Mouse (Mus musculus) kidney, adult 2 months (tissue): ENCODE results near the gene Tnip3. TPM values are rescaled to one million over a fixed set of nuclear protein-coding genes. Genes with fewer than 3 reads are reported as not detected.
A peak's percentile ranks its signal among the peaks of the same experiment; 100 is the strongest.

Experiments
- DNase-seq: peaks from one replicate; pipeline ENCODE4 v3.0.0; 2021
- H3K27ac ChIP-seq: fragments of 200-500 bp; 2 replicates; pipeline ENCODE4 v1.5.1; 2012; ENCODE audit warnings: low read depth, low read length, control low read depth, inconsistent platforms; ENCODE audit not compliant: insufficient read depth
- H3K27me3 ChIP-seq: fragments of 200-500 bp; replicated peaks from 2 replicates; pipeline ENCODE4 v1.6.1; 2012; ENCODE audit warnings: mild to moderate bottlenecking, moderate library complexity, low read length, inconsistent platforms; ENCODE audit not compliant: control insufficient read depth, insufficient read depth
- H3K36me3 ChIP-seq: fragments of 200-500 bp; 2 replicates; pipeline ENCODE4 v1.6.1; 2012; ENCODE audit warnings: mild to moderate bottlenecking, moderate library complexity, low read length, inconsistent platforms; ENCODE audit not compliant: control insufficient read depth, insufficient read depth
- H3K4me1 ChIP-seq: fragments of 200-500 bp; 2 replicates; pipeline ENCODE4 v1.6.1; 2011; ENCODE audit warnings: low read length; ENCODE audit not compliant: control insufficient read depth, insufficient read depth
- H3K4me3 ChIP-seq: fragments of 200-500 bp; 2 replicates; pipeline ENCODE4 v1.5.1; 2011; ENCODE audit warnings: mild to moderate bottlenecking, low read depth, low read length, control low read depth; ENCODE audit not compliant: insufficient read depth
- CTCF ChIP-seq: fragments of 200-500 bp; conservative IDR thresholded peaks from 2 replicates; pipeline ENCODE4 v1.5.1; 2011; ENCODE audit warnings: low read depth, mild to moderate bottlenecking, control low read depth, low read length, moderate library complexity, mixed read lengths; ENCODE audit not compliant: insufficient read depth, insufficient read length
- POLR2A ChIP-seq: fragments of 200-500 bp; IDR thresholded peaks from one replicate; pipeline ENCODE4 v1.6.1; 2011; ENCODE audit warnings: low read depth, low read length, control low read depth
- WGBS: fragments of 180-500 bp; shearing (Covaris S2); methylation state at CpG from one replicate; pipeline ENCODE4 v1.1.7; 2018; 5-methylcytosine and 5-hydroxymethylcytosine counted together
- polyA plus RNA-seq: library from polyadenylated mRNA; depleted of rRNA; stranded (reverse); fragments of >200 nt; gene quantifications from 2 replicates; pipeline ENCODE4 v1.2.3, GENCODE M21; 2012; rRNA removed

Gene Tnip3
- polyA plus RNA-seq = 0.06 and 0.45 TPM in 2 replicates

- Histone ChIP-seq H3K4me3 (no peak within 1 kb of the TSS), H3K27me3 (no peaks in the 10 kb centered on the region), H3K36me3 (no peaks in the 10 kb centered on the region), H3K4me1 (no peaks in the 10 kb centered on the region), H3K27ac (no peak within 1 kb of the TSS)
- TF ChIP-seq CTCF (no peak), POLR2A (no peak)
- WGBS = 47% methylated on average over 5 of the region's 5 CpGs
- DNase-seq = peak; percentile 6
Measured at GRCm38 (mm10) chr6:65525192-65525591, at the start of gene Tnip3. Gene Tnip3, plus strand, starts transcription at chr6:65525313.

GRCm38 (mm10) chr6:65498786-65499185 is 26.3 kb upstream of the Tnip3 start:
- no peaks in the 10 kb centered on the region for H3K27me3 ChIP-seq
- no peak overlapping the region for H3K27ac ChIP-seq
- H3K36me3 ChIP-seq = no peaks in the 10 kb centered on the region
- no peak overlapping the region for H3K4me3 ChIP-seq
- TF ChIP-seq POLR2A (no peak), CTCF (no peak)
- H3K4me1 ChIP-seq = no peaks in the 10 kb centered on the region
- no peak for DNase-seq

GRCm38 (mm10) chr6:65510051-65510669 is 15.0 kb upstream of the Tnip3 start:
- Histone ChIP-seq H3K27ac (no peak overlapping the region), H3K36me3 (no peaks in the 10 kb centered on the region), H3K4me1 (no peaks in the 10 kb centered on the region), H3K27me3 (no peaks in the 10 kb centered on the region), H3K4me3 (no peak overlapping the region)
- DNase-seq = peak; percentile 65
- WGBS = 35% methylated on average over 4 of the region's 4 CpGs
- TF ChIP-seq CTCF (peak; percentile 88), POLR2A (no peak)

- H3K4me1 ChIP-seq = no peaks in the 10 kb centered on the region
- TF ChIP-seq POLR2A = no peak
- TF ChIP-seq CTCF = no peak
- WGBS = 94% methylated on average over 3 of the region's 3 CpGs
- H3K36me3 ChIP-seq = no peaks in the 10 kb centered on the region
- DNase-seq = no peak
- H3K27me3 ChIP-seq = no peaks in the 10 kb centered on the region
- H3K4me3 ChIP-seq = no peak overlapping the region
- H3K27ac ChIP-seq = no peak overlapping the region
Measured at GRCm38 (mm10) chr6:65513813-65514212, 11.3 kb upstream of the Tnip3 start.

- 46% methylated on average over 8 of the region's 8 CpGs for WGBS
- no peak overlapping the region for H3K4me3 ChIP-seq
- H3K27ac ChIP-seq = no peak overlapping the region
- H3K27me3 ChIP-seq = no peaks in the 10 kb centered on the region
- H3K4me1 ChIP-seq = no peaks in the 10 kb centered on the region
- DNase-seq = no peak
- no peaks in the 10 kb centered on the region for H3K36me3 ChIP-seq
- TF ChIP-seq POLR2A (no peak), CTCF (no peak)
Measured at GRCm38 (mm10) chr6:65516759-65517158, 8.4 kb upstream of the Tnip3 start.

- no peak for DNase-seq
- WGBS = 76% methylated on average over 3 of the region's 3 CpGs
Measured at GRCm38 (mm10) chr6:65520821-65521220, 4.3 kb upstream of the Tnip3 start.

GRCm38 (mm10) chr6:65527892-65528291 is 2.8 kb downstream of the Tnip3 start:
- peak; percentile 3 for DNase-seq
- H3K4me1 ChIP-seq = no peaks in the 10 kb centered on the region
- no peaks in the 10 kb centered on the region for H3K27me3 ChIP-seq
- no peak overlapping the region for H3K4me3 ChIP-seq
- H3K27ac ChIP-seq = no peak overlapping the region
- TF ChIP-seq CTCF (no peak), POLR2A (no peak)
- no peaks in the 10 kb centered on the region for H3K36me3 ChIP-seq
- WGBS = 55% methylated on average over 1 of the region's 1 CpGs

More at GRCm38 (mm10) chr6:65520821-65521220, 4.3 kb upstream of the Tnip3 start:
- Histone ChIP-seq H3K27me3 (no peaks in the 10 kb centered on the region), H3K4me1 (no peaks in the 10 kb centered on the region), H3K4me3 (no peak overlapping the region), H3K36me3 (no peaks in the 10 kb centered on the region), H3K27ac (no peak overlapping the region)
- TF ChIP-seq POLR2A (no peak), CTCF (no peak)

GRCm38 (mm10) chr6:65531232-65531848 is 6.2 kb downstream of the Tnip3 start:
- WGBS = 73% methylated on average over 3 of the region's 3 CpGs
- H3K27me3 ChIP-seq = no peaks in the 10 kb centered on the region

More at GRCm38 (mm10) chr6:65531232-65531848, 6.2 kb downstream of the Tnip3 start:
- no peak for DNase-seq
- Histone ChIP-seq H3K27ac (no peak overlapping the region), H3K4me1 (no peaks in the 10 kb centered on the region), H3K4me3 (no peak overlapping the region), H3K36me3 (no peaks in the 10 kb centered on the region)
- TF ChIP-seq CTCF (no peak), POLR2A (no peak)
